Comparison of ENCODE assay signal across 25 mouse cellular contexts in the genomic region with DNA sequence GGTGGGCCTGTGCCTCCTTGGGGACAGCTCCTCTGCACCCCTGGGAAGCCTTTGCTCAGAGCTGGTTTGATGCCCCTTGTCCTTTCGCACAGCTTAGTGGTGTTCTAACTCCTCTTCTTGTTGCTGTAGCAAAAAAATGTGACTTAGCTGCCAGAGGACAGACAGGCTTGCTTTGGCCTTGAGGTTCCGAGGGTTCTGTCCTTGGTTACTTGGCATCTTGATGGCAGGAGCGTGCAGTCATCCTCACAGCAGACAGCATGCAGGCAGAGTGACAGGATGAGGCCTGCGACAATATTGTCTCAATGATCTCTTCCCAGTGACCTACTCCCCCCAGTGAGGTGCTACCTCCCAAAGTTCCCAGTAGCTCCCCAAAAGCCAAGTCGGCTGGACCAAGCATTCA. TPM values are rescaled to one million over a fixed set of nuclear protein-coding genes. Genes with fewer than 3 reads are reported as not detected.
DNase-seq lines count a peak whose midpoint lies in the region; ATAC-seq lines count a peak whose summit lies in the region.
"Had no signal": no experiment of that assay in that cellular context is flagged by ENCODE, and none has a peak within 500 bp of the region (broad histone marks: within the 10 kb centered on the region; RNA-seq: fewer than 3 reads in every experiment).

No protein-coding gene starts in this region.

- no peak overlapping the region for H3K4me2 ChIP-seq in forebrain, embryonic 11.5 days (ENCODE audit: low read depth, low read length, severe bottlenecking)
- H3K4me2 ChIP-seq in forebrain, embryonic 12.5 days, result no peak overlapping the region
- H3K4me2 ChIP-seq in midbrain, embryonic 11.5 days, result no peak overlapping the region
- H3K4me2 ChIP-seq: embryonic facial prominence, embryonic 13.5 days; forebrain, embryonic 15.5 days; hindbrain, embryonic 14.5 days had no signal

- peak; percentile 20 for DNase-seq in forebrain, embryonic 11.5 days (ENCODE audit: low spot score)
- DNase-seq in midbrain, embryonic 11.5 days (ENCODE audit: low spot score, missing footprints), result peak; percentile 39
- no peak for DNase-seq in midbrain, embryonic 10.5 days (ENCODE audit: low spot score)
- peak; percentile 75 for DNase-seq in adrenal gland, adult 8-10 months
- DNase-seq in adrenal gland, postnatal 25 days, result peak; percentile 48
- DNase-seq in lung, postnatal 25 days (ENCODE audit: low spot score), result no peak
- DNase-seq in kidney, adult 9 months, result no peak
- DNase-seq: cerebellum, adult 18-20 months; cerebellum, adult 9-10 months; cerebellum, postnatal 36 days; embryo, embryonic 11 days; gastrocnemius, postnatal 25 days; heart, postnatal 14 days; heart, postnatal 4 days; kidney, adult 18-20 months had no signal

- no peak overlapping the region for H3K4me3 ChIP-seq in forebrain, embryonic 11.5 days (ENCODE audit: low read depth, low read length)
- no peak overlapping the region for H3K4me3 ChIP-seq in forebrain, embryonic 12.5 days (replicated peaks)
- H3K4me3 ChIP-seq in midbrain, embryonic 11.5 days (ENCODE audit: low read depth, low read length), result no peak overlapping the region
- no peak overlapping the region for H3K4me3 ChIP-seq in midbrain, embryonic 10.5 days
- H3K4me3 ChIP-seq: embryonic facial prominence, embryonic 10.5 days; embryonic facial prominence, embryonic 13.5 days; forebrain, embryonic 10.5 days; forebrain, embryonic 15.5 days; heart, embryonic 13.5 days had no signal

- H3K4me1 ChIP-seq in forebrain, embryonic 11.5 days (replicated peaks; ENCODE audit: control insufficient read depth, insufficient read depth, low read length), result peaks cover 16% of the 10 kb centered on the region
- H3K4me1 ChIP-seq in forebrain, embryonic 12.5 days, result peaks cover 25% of the 10 kb centered on the region
- H3K4me1 ChIP-seq in midbrain, embryonic 11.5 days (ENCODE audit: control insufficient read depth, insufficient read depth, low read length), result peaks cover 9% of the 10 kb centered on the region; the same call in 1 of the 2 replicates
- H3K4me1 ChIP-seq in midbrain, embryonic 10.5 days, result peaks cover 42% of the 10 kb centered on the region

- H3K27me3 ChIP-seq in forebrain, embryonic 11.5 days (ENCODE audit: control insufficient read depth, insufficient read depth, low read length), result no peaks in the 10 kb centered on the region
- 0 out of 2 replicates have a peak, but pooled peaks cover 4% of the 10 kb centered on the region for H3K27me3 ChIP-seq in forebrain, embryonic 12.5 days
- no peaks in the 10 kb centered on the region for H3K27me3 ChIP-seq in midbrain, embryonic 11.5 days (ENCODE audit: control insufficient read depth, insufficient read depth, low read length)
- no peaks in the 10 kb centered on the region for H3K27me3 ChIP-seq in midbrain, embryonic 10.5 days (ENCODE audit: low read depth, poor library complexity, severe bottlenecking)
- H3K27me3 ChIP-seq: embryonic facial prominence, embryonic 13.5 days; forebrain, embryonic 15.5 days; heart, embryonic 13.5 days had no signal

- H3K27ac ChIP-seq in forebrain, embryonic 11.5 days (ENCODE audit: low read depth, low read length), result no peak overlapping the region
- no peak overlapping the region for H3K27ac ChIP-seq in forebrain, embryonic 12.5 days
- no peak overlapping the region for H3K27ac ChIP-seq in midbrain, embryonic 11.5 days (ENCODE audit: low read depth, low read length)
- H3K27ac ChIP-seq in midbrain, embryonic 10.5 days (replicated peaks), result no peak overlapping the region; the same call in 1 of the 2 replicates
- H3K27ac ChIP-seq: embryonic facial prominence, embryonic 10.5 days; embryonic facial prominence, embryonic 13.5 days; forebrain, embryonic 10.5 days; forebrain, embryonic 15.5 days; heart, embryonic 13.5 days; hindbrain, embryonic 14.5 days; hindbrain, postnatal 0 days had no signal

- no peak overlapping the region for H3K9ac ChIP-seq in forebrain, embryonic 11.5 days (ENCODE audit: low read length)
- no peak overlapping the region for H3K9ac ChIP-seq in forebrain, embryonic 12.5 days
- no peak overlapping the region for H3K9ac ChIP-seq in midbrain, embryonic 11.5 days (ENCODE audit: low read length)
- H3K9ac ChIP-seq: embryonic facial prominence, embryonic 13.5 days; forebrain, embryonic 15.5 days; heart, embryonic 13.5 days; hindbrain, embryonic 14.5 days had no signal

- ATAC-seq in forebrain, embryonic 11.5 days (replicated peaks; ENCODE audit: low FRiP score), result no peak
- ATAC-seq in forebrain, embryonic 12.5 days (ENCODE audit: low FRiP score), result no peak
- ATAC-seq in midbrain, embryonic 11.5 days (ENCODE audit: low FRiP score), result no peak
- ATAC-seq: activated CD4-positive, CD25-positive, alpha-beta regulatory T cell, adult 4 months; forebrain, embryonic 15.5 days; hindbrain, postnatal 0 days; inflammation-experienced regulatory T-cells, adult 6 months had no signal

- no peaks in the 10 kb centered on the region for H3K9me3 ChIP-seq in forebrain, embryonic 11.5 days (ENCODE audit: control insufficient read depth, low read length)
- no peaks in the 10 kb centered on the region for H3K9me3 ChIP-seq in forebrain, embryonic 12.5 days
- H3K9me3 ChIP-seq in midbrain, embryonic 11.5 days (ENCODE audit: control insufficient read depth, low read length), result no peaks in the 10 kb centered on the region
- no peaks in the 10 kb centered on the region for H3K9me3 ChIP-seq in midbrain, embryonic 10.5 days (replicated peaks)
- H3K9me3 ChIP-seq: embryonic facial prominence, embryonic 10.5 days; embryonic facial prominence, embryonic 13.5 days; forebrain, embryonic 10.5 days; forebrain, embryonic 15.5 days; heart, embryonic 13.5 days had no signal

- no peaks in the 10 kb centered on the region for H3K36me3 ChIP-seq in forebrain, embryonic 11.5 days (ENCODE audit: control insufficient read depth, insufficient read depth, low read length)
- no peaks in the 10 kb centered on the region for H3K36me3 ChIP-seq in forebrain, embryonic 12.5 days (replicated peaks)
- H3K36me3 ChIP-seq in midbrain, embryonic 11.5 days (ENCODE audit: control insufficient read depth, insufficient read depth, low read length), result no peaks in the 10 kb centered on the region
- H3K36me3 ChIP-seq in midbrain, embryonic 10.5 days, result no peaks in the 10 kb centered on the region
- H3K36me3 ChIP-seq: embryonic facial prominence, embryonic 10.5 days; embryonic facial prominence, embryonic 13.5 days; forebrain, embryonic 10.5 days; forebrain, embryonic 15.5 days; heart, embryonic 13.5 days had no signal

- WGBS in forebrain, embryonic 11.5 days, result 85% methylated on average over 5 of the region's 5 CpGs
- 94% methylated on average over 5 of the region's 5 CpGs for WGBS in forebrain, embryonic 12.5 days
- WGBS in midbrain, embryonic 11.5 days, result 90% methylated on average over 5 of the region's 5 CpGs
- WGBS in midbrain, embryonic 10.5 days, result 87% methylated on average over 5 of the region's 5 CpGs

RNA-seq across cellular contexts. Expression of gene Map1b, which starts 41.0 kb away (rescaled TPM):
- 823 and 854 TPM in 2 replicates for polyA plus RNA-seq in forebrain, embryonic 11.5 days (2014; fragmentation: Nextera tagmentation; extraction: Ambion mirVana)
- polyA plus RNA-seq in forebrain, embryonic 12.5 days (2016; fragmentation: Nextera tagmentation; extraction: Ambion mirVana), result 1,306 and 1,372 TPM in 2 replicates
- polyA plus RNA-seq in midbrain, embryonic 11.5 days (2014; fragmentation: Nextera tagmentation; extraction: Ambion mirVana), result 911 and 979 TPM in 2 replicates
- 665 and 916 TPM in 2 replicates for polyA plus RNA-seq in midbrain, embryonic 10.5 days (2016; fragmentation: Nextera tagmentation; extraction: Ambion mirVana)
- 100 to 1,000 TPM in 2 of 4 experiments, 10 to 100 TPM in 2; 82.9 to 169 (median 120) TPM for total RNA-seq in adrenal gland, adult 8-10 months (2022)
- 69.6 and 75.6 TPM in 2 replicates for total RNA-seq in adrenal gland, postnatal 25 days (2021)

Comparison
In these comparisons a context has a peak if more than half of its experiments do, and no peak if none do; other contexts are left out.
1. DNase-seq: peak in forebrain, embryonic 11.5 days (single experiment), midbrain, embryonic 11.5 days (single experiment), adrenal gland, adult 8-10 months (single experiment) and adrenal gland, postnatal 25 days (single experiment); none in midbrain, embryonic 10.5 days (single experiment), lung, postnatal 25 days (single experiment) and kidney, adult 9 months (single experiment).